Mouse (Mus musculus) limb, embryonic 14.5 days (tissue): ENCODE measurements around the gene Slc35e2. TPM values are rescaled to one million over a fixed set of nuclear protein-coding genes. Genes with fewer than 3 reads are reported as not detected.

Source experiments
- ATAC-seq: fragments of 200-750 bp; cut with Nextera tagmentation; 2 replicates; pipeline ENCODE4 v1.8.0; 2017; ENCODE audit warnings: low read depth, moderate number of reproducible peaks, moderate TSS enrichment; ENCODE audit not compliant: low FRiP score
- DNase-seq: peaks from one replicate; pipeline ENCODE4 v3.0.0-alpha.2; 2015; ENCODE audit warnings: low spot score
- H3K27ac ChIP-seq: fragments of 300-500 bp; sonication (generic); replicated peaks from 2 replicates; pipeline ENCODE4 v1.5.1; 2014; ENCODE audit warnings: low read depth, mild to moderate bottlenecking, low read length, moderate library complexity, mixed read lengths
- H3K27me3 ChIP-seq: fragments of 300-500 bp; sonication (generic); 2 replicates; pipeline ENCODE4 v1.6.1; 2014; ENCODE audit warnings: low read length, mixed read lengths; ENCODE audit not compliant: control insufficient read depth, insufficient read depth
- H3K36me3 ChIP-seq: fragments of 300-500 bp; sonication (generic); 2 replicates; pipeline ENCODE4 v1.6.1; 2014; ENCODE audit warnings: mild to moderate bottlenecking, low read length, moderate library complexity, mixed read lengths; ENCODE audit not compliant: control insufficient read depth, insufficient read depth
- H3K4me1 ChIP-seq: fragments of 300-500 bp; sonication (generic); 2 replicates; pipeline ENCODE4 v1.6.1; 2014; ENCODE audit warnings: antibody characterized with exemption, low read length, mixed read lengths; ENCODE audit not compliant: control insufficient read depth, insufficient read depth
- H3K4me2 ChIP-seq: fragments of 300-500 bp; sonication (generic); replicated peaks from 2 replicates; pipeline ENCODE4 v1.6.1; 2014; ENCODE audit warnings: low read depth, mild to moderate bottlenecking, low read length, moderate library complexity; ENCODE audit not compliant: severe bottlenecking
- H3K4me3 ChIP-seq: fragments of 300-500 bp; sonication (generic); replicated peaks from 2 replicates; pipeline ENCODE4 v1.5.1; 2014; ENCODE audit warnings: low read length
- H3K9ac ChIP-seq: fragments of 300-500 bp; sonication (generic); 2 replicates; pipeline ENCODE4 v1.6.1; 2014; ENCODE audit warnings: mild to moderate bottlenecking, low read depth, low read length, moderate library complexity; ENCODE audit not compliant: severe bottlenecking
- H3K9me3 ChIP-seq: fragments of 300-500 bp; sonication (generic); 2 replicates; pipeline ENCODE4 v1.6.1; 2016; ENCODE audit warnings: low read length; ENCODE audit not compliant: control insufficient read depth
- POLR2A ChIP-seq: fragments of 200-500 bp; IDR thresholded peaks from 2 replicates; pipeline ENCODE4 v1.8.0; 2012; ENCODE audit warnings: inconsistent platforms, mild to moderate bottlenecking, moderate library complexity, borderline replicate concordance; ENCODE audit not compliant: insufficient read depth, insufficient read length; ENCODE audit errors: extremely low read depth
- WGBS: fragments of 180-500 bp; shearing (Covaris S2); extraction: QIAGEN DNeasy Blood & Tissue Kit; methylation state at CpG from one replicate; pipeline ENCODE4 v1.1.7; 2014; 5-methylcytosine and 5-hydroxymethylcytosine counted together
- polyA plus RNA-seq, 2 experiments: library from polyadenylated mRNA; depleted of rRNA in 1 of 2; stranded (reverse) in 1 of 2; unstranded in 1 of 2; fragments of >200 nt; fragmentation: Nextera tagmentation in 1 of 2; extraction: Ambion mirVana in 1 of 2; gene quantifications; 2 replicates each; pipeline versions ENCODE4 v1.2.1 to v1.2.3; 2012 to 2014

Slc35e2 gene
- polyA plus RNA-seq, 2 experiments, result 8.5 to 10.9 TPM

DNA sequence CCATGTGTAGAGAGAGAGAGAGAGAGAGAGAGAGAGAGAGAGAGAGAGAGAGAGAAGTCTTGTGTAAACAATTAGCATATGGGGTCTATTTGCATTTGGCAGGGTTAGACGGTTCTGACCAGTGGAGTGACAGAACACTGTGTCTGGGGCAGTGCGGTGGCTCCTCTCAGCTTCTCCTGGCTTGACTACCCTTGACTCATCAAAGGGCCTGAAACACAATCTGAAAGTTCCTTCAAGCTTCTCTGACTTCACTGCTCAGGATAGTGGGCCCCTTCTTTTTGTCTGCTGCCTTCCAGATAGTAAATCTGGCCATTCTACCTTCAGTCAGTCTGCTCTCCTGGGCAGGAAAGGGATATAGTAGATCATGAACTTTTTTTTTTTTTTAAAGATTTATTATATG, 5.6 kb downstream of the Slc35e2 start:
- H3K36me3 ChIP-seq, result peaks cover 28% of the 10 kb centered on the region
- H3K4me3 ChIP-seq, result no peak overlapping the region
- ATAC-seq (no peak), DNase-seq (no peak)
- H3K9ac ChIP-seq, result no peak overlapping the region
- peaks cover 7% of the 10 kb centered on the region; the same call in 1 of the 2 replicates for H3K4me1 ChIP-seq
- no peak for TF ChIP-seq POLR2A
- H3K9me3 ChIP-seq, result no peaks in the 10 kb centered on the region
- whole genome bisulfite sequencing, result 70% methylated on average over 2 of the region's 2 CpGs
- no peaks in the 10 kb centered on the region for H3K27me3 ChIP-seq
- H3K27ac ChIP-seq, result no peak overlapping the region
- no peak overlapping the region for H3K4me2 ChIP-seq

- no peak overlapping the region for H3K9ac ChIP-seq
- H3K4me1 ChIP-seq, result no peaks in the 10 kb centered on the region
- peaks cover 63% of the 10 kb centered on the region for H3K36me3 ChIP-seq
- H3K27me3 ChIP-seq, result no peaks in the 10 kb centered on the region
- no peaks in the 10 kb centered on the region for H3K9me3 ChIP-seq
- no peak overlapping the region for H3K4me2 ChIP-seq
- no peak for DNase-seq
- no peak for ATAC-seq
- H3K4me3 ChIP-seq, result no peak overlapping the region
- no peak overlapping the region for H3K27ac ChIP-seq
- no peak for TF ChIP-seq POLR2A
- WGBS, result 90% methylated on average over 3 of the region's 3 CpGs
Observed at GRCm38 (mm10) chr4:155611860-155612259, 10.6 kb downstream of the Slc35e2 start.

- DNase-seq (no peak), ATAC-seq (no peak)
- Histone ChIP-seq H3K9me3 (no peaks in the 10 kb centered on the region), H3K27me3 (no peaks in the 10 kb centered on the region), H3K36me3 (peaks cover 77% of the 10 kb centered on the region), H3K27ac (no peak overlapping the region), H3K4me2 (no peak overlapping the region), H3K9ac (no peak overlapping the region), H3K4me1 (no peaks in the 10 kb centered on the region), H3K4me3 (no peak overlapping the region)
- no peak for TF ChIP-seq POLR2A
- WGBS, result 96% methylated on average over 3 of the region's 3 CpGs
Observed at GRCm38 (mm10) chr4:155613264-155613663, 12.0 kb downstream of the Slc35e2 start.

DNA sequence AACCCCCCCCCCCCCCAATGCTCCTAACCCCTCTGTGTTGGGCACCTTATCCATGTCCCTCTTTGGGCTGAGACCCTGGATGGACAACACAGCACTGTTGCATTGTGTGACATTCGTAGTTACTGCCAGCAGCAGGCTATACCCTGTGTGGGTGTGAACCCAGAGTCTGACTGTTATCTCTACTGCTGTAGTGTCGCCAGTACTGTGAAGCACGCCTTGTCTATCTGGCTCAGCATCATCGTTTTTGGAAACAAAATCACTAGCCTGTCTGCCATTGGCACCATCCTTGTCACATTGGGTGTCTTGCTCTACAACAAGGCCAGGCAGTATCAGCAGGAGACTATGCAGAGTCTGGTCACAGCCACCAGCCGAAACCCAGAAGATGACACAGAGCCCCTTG, 17.1 kb downstream of the Slc35e2 start:
- WGBS, result 91% methylated on average over 5 of the region's 5 CpGs
- H3K4me1 ChIP-seq, result 0 out of 2 replicates have a peak, but pooled peaks cover under 1% of the 10 kb centered on the region
- H3K36me3 ChIP-seq, result peaks cover 77% of the 10 kb centered on the region
- H3K4me3 ChIP-seq, result no peak overlapping the region
- DNase-seq (no peak), ATAC-seq (no peak)
- H3K27ac ChIP-seq, result no peak overlapping the region
- H3K9ac ChIP-seq, result no peak overlapping the region
- no peaks in the 10 kb centered on the region for H3K27me3 ChIP-seq
- TF ChIP-seq POLR2A, result no peak
- no peaks in the 10 kb centered on the region for H3K9me3 ChIP-seq
- H3K4me2 ChIP-seq, result no peak overlapping the region

- peaks cover 6% of the 10 kb centered on the region; the same call in 1 of the 2 replicates for H3K4me1 ChIP-seq
- no peaks in the 10 kb centered on the region for H3K27me3 ChIP-seq
- peak within 1 kb of the TSS; percentile 78 for H3K9ac ChIP-seq
- H3K36me3 ChIP-seq, result peaks cover 47% of the 10 kb centered on the region
- peak within 1 kb of the TSS; percentile 86 for H3K4me3 ChIP-seq
- ATAC-seq, result peak; percentile 100
- TF ChIP-seq POLR2A, result 0 out of 2 replicates have a peak, but pooled peaks have one; percentile 74
- H3K4me2 ChIP-seq, result peak within 1 kb of the TSS; percentile 63
- under 1% methylated on average over 74 of the region's 84 CpGs for WGBS
- peak within 1 kb of the TSS; percentile 92 for H3K27ac ChIP-seq
- H3K9me3 ChIP-seq, result no peaks in the 10 kb centered on the region
- peak; percentile 98 for DNase-seq
Observed at GRCm38 (mm10) chr4:155624338-155625291, 23.4 kb downstream of the Slc35e2 start, which contains the start of gene Cdk11b. Gene Cdk11b, plus strand, starts transcription at chr4:155624854.
